Mouse (Mus musculus): Measurements from ENCODE around the gene Polr1b. TPM values are rescaled to one million over a fixed set of nuclear protein-coding genes. Genes with fewer than 3 reads are reported as not detected.

Polr1b gene
- 14.0 and 16.2 TPM in 2 replicates for polyA plus RNA-seq (2012; rRNA removed)

GRCm38 (mm10) chr2:129100784-129101310 lies at the start of gene Polr1b:
Gene Polr1b, plus strand, starts transcription at chr2:129100995.

GRCm38 (mm10) chr2:129065437-129066282 lies 35.1 kb upstream of the Polr1b start, which contains the start of gene Ttl:
Gene Ttl, plus strand, starts transcription at chr2:129065942.

GRCm38 (mm10) chr2:129129412-129129929 lies 28.7 kb downstream of the Polr1b start, which contains the start of gene Chchd5:
Gene Chchd5, plus strand, starts transcription at chr2:129129700.

Other genes with a start within 250 kb of the Polr1b start
- 3.9 and 4.8 TPM in 2 replicates for gene Fbln7, start 238.0 kb upstream of the Polr1b start, polyA plus RNA-seq (2012; rRNA removed)
- 0.86 and 0.90 TPM in 2 replicates for gene Zc3h8, start 156.9 kb upstream of the Polr1b start, polyA plus RNA-seq (2012; rRNA removed)
- 0.44 and 0.84 TPM in 2 replicates for gene Zc3h6, start 133.6 kb upstream of the Polr1b start, polyA plus RNA-seq (2012; rRNA removed)
- gene Gm10762, start 133.3 kb upstream of the Polr1b start, polyA plus RNA-seq (2012; rRNA removed), result 2.3 and 3.2 TPM in 2 replicates
- gene Vinac1, start 52.8 kb upstream of the Polr1b start, polyA plus RNA-seq (2012; rRNA removed), result 0.02 TPM in 2 replicates
- gene Ttl, start 35.1 kb upstream of the Polr1b start, polyA plus RNA-seq (2012; rRNA removed), result 5.3 and 5.6 TPM in 2 replicates
- 27.0 and 49.6 TPM in 2 replicates for gene Chchd5, start 28.7 kb downstream of the Polr1b start, polyA plus RNA-seq (2012; rRNA removed)
- 99.6 and 143 TPM in 2 replicates for gene Slc20a1, start 97.8 kb downstream of the Polr1b start, polyA plus RNA-seq (2012; rRNA removed)
- 0.65 and 0.96 TPM in 2 replicates for gene Ckap2l, start 196.2 kb downstream of the Polr1b start, polyA plus RNA-seq (2012; rRNA removed)
- gene Il1a, start 209.0 kb downstream of the Polr1b start, polyA plus RNA-seq (2012; rRNA removed), result 0.05 TPM in 1 of 2 replicates, not detected in the other

Measured in colon, adult 2 months (tissue).